Mouse (Mus musculus) kidney, embryonic 14.5 days (tissue): ENCODE data around the gene Aox3. TPM values are rescaled to one million over a fixed set of nuclear protein-coding genes. Genes with fewer than 3 reads are reported as not detected.

Experiments used
- ATAC-seq: fragments of 200-750 bp; cut with Nextera tagmentation; 2 replicates; pipeline ENCODE4 v1.8.0; 2017; ENCODE audit warnings: moderate number of reproducible peaks, mild to moderate bottlenecking, moderate TSS enrichment, moderate library complexity; ENCODE audit not compliant: low FRiP score, low TSS enrichment
- H3K27ac ChIP-seq: fragments of 300-500 bp; sonication (generic); 2 replicates; pipeline ENCODE4 v1.5.1; 2014; ENCODE audit warnings: low read depth, mild to moderate bottlenecking, low read length, moderate library complexity, mixed read lengths
- H3K27me3 ChIP-seq: fragments of 300-500 bp; sonication (generic); 2 replicates; pipeline ENCODE4 v1.6.1; 2014; ENCODE audit warnings: mild to moderate bottlenecking, low read length; ENCODE audit not compliant: control insufficient read depth, insufficient read depth
- H3K36me3 ChIP-seq: fragments of 300-500 bp; sonication (generic); 2 replicates; pipeline ENCODE4 v1.6.1; 2014; ENCODE audit warnings: low read length, mixed read lengths; ENCODE audit not compliant: control insufficient read depth, insufficient read depth
- H3K4me1 ChIP-seq: fragments of 300-500 bp; sonication (generic); 2 replicates; pipeline ENCODE4 v1.6.1; 2014; ENCODE audit warnings: low read length, mixed read lengths; ENCODE audit not compliant: control insufficient read depth, insufficient read depth
- H3K4me2 ChIP-seq: fragments of 300-500 bp; sonication (generic); replicated peaks from 2 replicates; pipeline ENCODE4 v1.6.1; 2014; ENCODE audit warnings: low read depth, mild to moderate bottlenecking, low read length
- H3K4me3 ChIP-seq: fragments of 300-500 bp; sonication (generic); 2 replicates; pipeline ENCODE4 v1.5.1; 2014; ENCODE audit warnings: mild to moderate bottlenecking, low read length
- H3K9ac ChIP-seq: fragments of 300-500 bp; sonication (generic); 2 replicates; pipeline ENCODE4 v1.6.1; 2014; ENCODE audit warnings: low read depth, mild to moderate bottlenecking, low read length, moderate library complexity
- H3K9me3 ChIP-seq: fragments of 300-500 bp; sonication (generic); 2 replicates; pipeline ENCODE4 v1.6.1; 2016; ENCODE audit warnings: low read length; ENCODE audit not compliant: control insufficient read depth
- WGBS: fragments of 180-500 bp; shearing (Covaris S2); extraction: QIAGEN DNeasy Blood & Tissue Kit; methylation state at CpG from one replicate; pipeline ENCODE4 v1.1.7; 2014; 5-methylcytosine and 5-hydroxymethylcytosine counted together
- polyA plus RNA-seq: library from polyadenylated mRNA; unstranded; fragments of >200 nt; fragmentation: Nextera tagmentation; extraction: Ambion mirVana; gene quantifications from 2 replicates; pipeline ENCODE4 v1.2.1, GENCODE M21; 2014

The Aox3 gene
- polyA plus RNA-seq, 1 experiment from 2014 or later, result 5.0 TPM

- no peaks in the 10 kb centered on the region for H3K27me3 ChIP-seq
Observed at GRCm38 (mm10) chr1:58074266-58074665, 38.7 kb upstream of the Aox3 start.

GRCm38 (mm10) chr1:58077882-58078281 is 35.0 kb upstream of the Aox3 start:
- no peaks in the 10 kb centered on the region for H3K27me3 ChIP-seq
- H3K27ac ChIP-seq, result no peak overlapping the region
- no peak overlapping the region for H3K9ac ChIP-seq
- no peaks in the 10 kb centered on the region for H3K36me3 ChIP-seq
- H3K4me3 ChIP-seq, result no peak overlapping the region
- H3K4me2 ChIP-seq, result no peak overlapping the region
- no peaks in the 10 kb centered on the region for H3K9me3 ChIP-seq
- H3K4me1 ChIP-seq, result no peaks in the 10 kb centered on the region
- no peak for ATAC-seq

More at GRCm38 (mm10) chr1:58074266-58074665, 38.7 kb upstream of the Aox3 start:
- 94% methylated on average over 2 of the region's 2 CpGs for WGBS
- Histone ChIP-seq H3K4me1 (no peaks in the 10 kb centered on the region), H3K36me3 (no peaks in the 10 kb centered on the region), H3K9me3 (no peaks in the 10 kb centered on the region), H3K4me2 (no peak overlapping the region), H3K4me3 (no peak overlapping the region), H3K27ac (no peak overlapping the region), H3K9ac (no peak overlapping the region)
- ATAC-seq, result no peak

- Histone ChIP-seq H3K4me2 (no peak overlapping the region), H3K27ac (no peak overlapping the region), H3K9ac (no peak overlapping the region), H3K36me3 (no peaks in the 10 kb centered on the region), H3K27me3 (no peaks in the 10 kb centered on the region), H3K4me3 (no peak overlapping the region), H3K9me3 (no peaks in the 10 kb centered on the region), H3K4me1 (no peaks in the 10 kb centered on the region)
- 75% methylated on average over 7 of the region's 7 CpGs for WGBS
- no peak for ATAC-seq
Observed at GRCm38 (mm10) chr1:58078390-58078789, 34.5 kb upstream of the Aox3 start.

GRCm38 (mm10) chr1:58079689-58080088 is 33.2 kb upstream of the Aox3 start:
- WGBS, result 92% methylated on average over 5 of the region's 5 CpGs

GRCm38 (mm10) chr1:58080446-58080845 is 32.5 kb upstream of the Aox3 start:
- no peak for ATAC-seq

More at GRCm38 (mm10) chr1:58079689-58080088, 33.2 kb upstream of the Aox3 start:
- H3K27me3 ChIP-seq, result no peaks in the 10 kb centered on the region
- H3K9ac ChIP-seq, result no peak overlapping the region
- no peak overlapping the region for H3K4me2 ChIP-seq
- no peaks in the 10 kb centered on the region for H3K4me1 ChIP-seq
- no peaks in the 10 kb centered on the region for H3K36me3 ChIP-seq
- no peaks in the 10 kb centered on the region for H3K9me3 ChIP-seq
- no peak overlapping the region for H3K4me3 ChIP-seq
- no peak for ATAC-seq
- no peak overlapping the region for H3K27ac ChIP-seq

GRCm38 (mm10) chr1:58081356-58081755 is 31.6 kb upstream of the Aox3 start:
- WGBS, result 79% methylated on average over 5 of the region's 5 CpGs
- H3K36me3 ChIP-seq, result no peaks in the 10 kb centered on the region
- H3K9ac ChIP-seq, result no peak overlapping the region
- ATAC-seq, result no peak
- H3K4me3 ChIP-seq, result no peak overlapping the region
- H3K4me2 ChIP-seq, result no peak overlapping the region
- no peaks in the 10 kb centered on the region for H3K4me1 ChIP-seq
- H3K27ac ChIP-seq, result no peak overlapping the region
- H3K27me3 ChIP-seq, result no peaks in the 10 kb centered on the region
- H3K9me3 ChIP-seq, result no peaks in the 10 kb centered on the region

More at GRCm38 (mm10) chr1:58080446-58080845, 32.5 kb upstream of the Aox3 start:
- 83% methylated on average over 4 of the region's 4 CpGs for WGBS
- H3K4me1 ChIP-seq, result no peaks in the 10 kb centered on the region
- no peak overlapping the region for H3K27ac ChIP-seq
- no peak overlapping the region for H3K9ac ChIP-seq
- no peaks in the 10 kb centered on the region for H3K27me3 ChIP-seq
- no peak overlapping the region for H3K4me3 ChIP-seq
- no peaks in the 10 kb centered on the region for H3K36me3 ChIP-seq
- H3K4me2 ChIP-seq, result no peak overlapping the region
- H3K9me3 ChIP-seq, result no peaks in the 10 kb centered on the region

GRCm38 (mm10) chr1:58089316-58089715 is 23.6 kb upstream of the Aox3 start:
- Histone ChIP-seq H3K9me3 (no peaks in the 10 kb centered on the region), H3K27ac (no peak overlapping the region), H3K27me3 (no peaks in the 10 kb centered on the region), H3K36me3 (no peaks in the 10 kb centered on the region), H3K4me2 (no peak overlapping the region), H3K4me3 (no peak overlapping the region), H3K4me1 (no peaks in the 10 kb centered on the region), H3K9ac (no peak overlapping the region)
- 59% methylated on average over 5 of the region's 5 CpGs for WGBS
- ATAC-seq, result no peak

GRCm38 (mm10) chr1:58090191-58090590 is 22.7 kb upstream of the Aox3 start:
- no peak overlapping the region for H3K4me2 ChIP-seq
- H3K36me3 ChIP-seq, result no peaks in the 10 kb centered on the region
- H3K4me3 ChIP-seq, result no peak overlapping the region
- ATAC-seq, result no peak
- WGBS, result 67% methylated on average over 4 of the region's 4 CpGs
- no peak overlapping the region for H3K27ac ChIP-seq
- H3K4me1 ChIP-seq, result no peaks in the 10 kb centered on the region
- no peaks in the 10 kb centered on the region for H3K27me3 ChIP-seq
- no peak overlapping the region for H3K9ac ChIP-seq
- H3K9me3 ChIP-seq, result no peaks in the 10 kb centered on the region

- Histone ChIP-seq H3K36me3 (no peaks in the 10 kb centered on the region), H3K27me3 (no peaks in the 10 kb centered on the region), H3K9me3 (no peaks in the 10 kb centered on the region), H3K4me3 (no peak overlapping the region), H3K4me1 (no peaks in the 10 kb centered on the region), H3K4me2 (no peak overlapping the region), H3K27ac (no peak overlapping the region), H3K9ac (no peak overlapping the region)
- ATAC-seq, result no peak
- 91% methylated on average over 3 of the region's 3 CpGs for WGBS
Observed at GRCm38 (mm10) chr1:58091213-58091612, 21.7 kb upstream of the Aox3 start.
